Mouse (Mus musculus) liver, embryonic 13.5 days (tissue): Measurements from ENCODE around the gene Tlx3. TPM values are rescaled to one million over a fixed set of nuclear protein-coding genes. Genes with fewer than 3 reads are reported as not detected.

Source experiments
- ATAC-seq: fragments of 200-750 bp; cut with Nextera tagmentation; 2 replicates; pipeline ENCODE4 v1.8.0; 2017; ENCODE audit warnings: low read depth, mild to moderate bottlenecking, moderate number of reproducible peaks, moderate library complexity
- DNase-seq: peaks from one replicate; pipeline ENCODE4 v3.0.0; 2022
- H3K27ac ChIP-seq: fragments of 300-500 bp; sonication (generic); 2 replicates; pipeline ENCODE4 v1.5.1; 2015; ENCODE audit warnings: moderate library complexity, mild to moderate bottlenecking, inconsistent platforms
- H3K27me3 ChIP-seq: fragments of 300-500 bp; sonication (generic); 2 replicates; pipeline ENCODE4 v1.6.1; 2015; ENCODE audit warnings: mild to moderate bottlenecking, inconsistent platforms
- H3K36me3 ChIP-seq: fragments of 300-500 bp; sonication (generic); 2 replicates; pipeline ENCODE4 v1.6.1; 2015; ENCODE audit warnings: mild to moderate bottlenecking, inconsistent platforms
- H3K4me1 ChIP-seq: fragments of 300-500 bp; sonication (generic); replicated peaks from 2 replicates; pipeline ENCODE4 v1.6.1; 2015; ENCODE audit warnings: inconsistent platforms
- H3K4me2 ChIP-seq: fragments of 300-500 bp; sonication (generic); 2 replicates; pipeline ENCODE4 v1.6.1; 2015; ENCODE audit warnings: inconsistent platforms, mild to moderate bottlenecking, moderate library complexity
- H3K4me3 ChIP-seq: fragments of 300-500 bp; sonication (generic); replicated peaks from 2 replicates; pipeline ENCODE4 v1.5.1; 2015; ENCODE audit warnings: mild to moderate bottlenecking, inconsistent platforms
- H3K9ac ChIP-seq: fragments of 300-500 bp; sonication (generic); 2 replicates; pipeline ENCODE4 v1.6.1; 2015; ENCODE audit warnings: mild to moderate bottlenecking, inconsistent platforms
- H3K9me3 ChIP-seq: fragments of 300-500 bp; sonication (generic); replicated peaks from 2 replicates; pipeline ENCODE4 v1.6.1; 2016; ENCODE audit warnings: inconsistent platforms
- WGBS: fragments of 180-500 bp; shearing (Covaris S2); methylation state at CpG from one replicate; pipeline ENCODE4 v1.1.7; 2015; ENCODE audit not compliant: insufficient replicate concordance; 5-methylcytosine and 5-hydroxymethylcytosine counted together
- polyA plus RNA-seq: library from polyadenylated mRNA; unstranded; fragments of >200 nt; fragmentation: Nextera tagmentation; extraction: Ambion mirVana; gene quantifications from 2 replicates; pipeline ENCODE4 v1.2.1, GENCODE M21; 2015

Tlx3 gene
- polyA plus RNA-seq: not detected in 2 replicates

DNA sequence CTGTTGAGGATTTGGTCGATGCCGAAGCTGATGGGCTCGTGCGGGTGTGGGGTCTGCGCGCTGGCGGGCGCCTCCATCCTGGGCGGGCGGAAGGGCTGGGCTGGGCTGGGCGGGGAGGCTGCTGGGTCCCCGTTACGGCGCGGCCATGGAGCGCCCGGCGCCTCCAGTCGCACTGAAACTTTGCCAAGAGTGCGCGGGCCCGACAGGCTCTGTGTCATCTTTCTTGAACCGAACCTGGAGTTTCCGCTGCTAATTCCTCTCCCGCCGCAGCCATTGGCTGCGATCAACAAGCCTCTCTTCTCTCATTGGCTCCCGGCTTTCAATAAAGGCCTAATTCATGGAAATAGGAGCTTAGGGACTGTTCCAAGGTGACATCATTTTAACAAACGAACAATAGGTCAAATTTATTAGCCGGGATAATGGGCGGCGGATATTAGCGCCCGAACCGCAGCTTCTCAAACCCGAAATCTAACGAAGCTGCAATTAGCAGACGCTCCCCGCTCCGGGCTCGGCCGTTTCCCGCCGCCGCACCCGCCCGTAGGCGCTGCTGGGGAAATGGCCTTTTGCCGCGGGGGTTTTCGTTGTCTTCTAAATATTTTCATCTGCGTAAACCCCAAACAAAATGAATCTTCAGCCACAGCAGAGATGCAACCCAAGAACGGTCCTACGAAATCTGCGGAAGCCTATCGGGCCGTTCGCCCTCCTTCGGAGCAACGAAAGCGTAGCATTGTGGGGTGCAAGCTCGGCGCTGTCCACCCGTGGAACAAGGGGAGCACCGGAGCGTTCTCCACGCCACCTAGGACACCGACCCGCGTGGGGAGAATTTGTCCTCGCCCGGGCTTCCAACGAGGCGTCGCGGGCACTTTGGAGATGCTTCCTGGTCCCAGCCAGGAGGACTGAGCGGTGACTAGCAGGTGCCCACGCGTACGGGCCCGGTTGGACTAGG, at the start of gene Tlx3:
Gene Tlx3, minus strand, starts transcription at position 207 of the 946 bp plus-strand sequence.
- Histone ChIP-seq H3K4me1 (peaks cover 26% of the 10 kb centered on the region), H3K36me3 (no peaks in the 10 kb centered on the region), H3K27ac (no peak within 1 kb of the TSS), H3K9me3 (no peaks in the 10 kb centered on the region), H3K27me3 (peaks cover 100% of the 10 kb centered on the region), H3K4me2 (peak within 1 kb of the TSS; percentile 40), H3K9ac (no peak within 1 kb of the TSS), H3K4me3 (peak within 1 kb of the TSS; percentile 28)
- ATAC-seq (no peak), DNase-seq (no peak)
- 2% methylated on average over 81 of the region's 81 CpGs for WGBS

DNA sequence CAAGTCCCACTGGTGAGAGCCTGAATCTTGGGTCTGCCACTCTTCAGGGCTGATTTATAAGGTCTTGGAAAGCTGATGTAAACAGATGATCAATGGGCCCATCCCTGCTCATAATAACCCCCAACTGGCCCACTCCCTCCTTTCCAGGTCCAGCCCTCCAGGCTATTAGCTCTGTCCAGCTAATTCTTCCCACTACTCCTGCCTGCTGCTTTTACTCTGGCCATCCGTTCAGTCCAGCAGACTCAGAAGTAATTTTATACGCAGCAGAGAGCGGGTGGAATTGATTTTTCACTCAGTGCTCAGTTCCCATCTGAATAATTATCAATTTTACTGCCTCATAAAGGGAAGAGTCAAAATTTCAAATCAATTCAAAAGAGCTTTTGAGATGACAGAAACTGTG, 36.9 kb upstream of the Tlx3 start:
- WGBS: 74% methylated on average over 3 of the region's 3 CpGs
- no peak overlapping the region for H3K27ac ChIP-seq
- no peaks in the 10 kb centered on the region for H3K36me3 ChIP-seq
- no peaks in the 10 kb centered on the region for H3K9me3 ChIP-seq
- H3K4me3 ChIP-seq: no peak overlapping the region
- no peak overlapping the region for H3K4me2 ChIP-seq
- ATAC-seq (no peak), DNase-seq (no peak)
- H3K9ac ChIP-seq: no peak overlapping the region
- no peaks in the 10 kb centered on the region for H3K4me1 ChIP-seq
- H3K27me3 ChIP-seq: no peaks in the 10 kb centered on the region

DNA sequence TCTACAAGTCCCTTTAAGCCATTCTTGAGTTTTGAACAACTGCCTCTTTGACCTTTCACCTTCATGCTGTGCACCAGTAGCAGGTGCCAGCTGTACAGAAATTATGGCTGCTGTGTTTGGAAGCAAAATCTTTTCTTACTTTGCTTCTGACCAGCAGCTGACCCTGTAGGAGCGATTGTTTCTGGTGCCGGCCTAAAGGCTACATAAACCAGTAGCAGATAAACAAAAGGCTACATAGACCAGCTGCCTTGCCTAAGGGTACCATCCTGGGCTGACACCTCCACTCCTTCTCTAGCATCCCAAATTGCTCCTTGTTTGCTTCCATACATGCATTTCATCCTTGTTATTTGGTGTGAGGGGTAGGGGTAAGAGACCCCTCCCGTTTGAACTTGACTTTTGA, 30.7 kb upstream of the Tlx3 start:
- H3K4me2 ChIP-seq: no peak overlapping the region
- H3K27me3 ChIP-seq: no peaks in the 10 kb centered on the region
- no peak for ATAC-seq
- no peak overlapping the region for H3K9ac ChIP-seq
- no peak overlapping the region for H3K27ac ChIP-seq
- no peaks in the 10 kb centered on the region for H3K4me1 ChIP-seq
- no peak overlapping the region for H3K4me3 ChIP-seq
- no peaks in the 10 kb centered on the region for H3K9me3 ChIP-seq
- no peak for DNase-seq
- WGBS: 66% methylated on average over 3 of the region's 3 CpGs
- H3K36me3 ChIP-seq: no peaks in the 10 kb centered on the region

DNA sequence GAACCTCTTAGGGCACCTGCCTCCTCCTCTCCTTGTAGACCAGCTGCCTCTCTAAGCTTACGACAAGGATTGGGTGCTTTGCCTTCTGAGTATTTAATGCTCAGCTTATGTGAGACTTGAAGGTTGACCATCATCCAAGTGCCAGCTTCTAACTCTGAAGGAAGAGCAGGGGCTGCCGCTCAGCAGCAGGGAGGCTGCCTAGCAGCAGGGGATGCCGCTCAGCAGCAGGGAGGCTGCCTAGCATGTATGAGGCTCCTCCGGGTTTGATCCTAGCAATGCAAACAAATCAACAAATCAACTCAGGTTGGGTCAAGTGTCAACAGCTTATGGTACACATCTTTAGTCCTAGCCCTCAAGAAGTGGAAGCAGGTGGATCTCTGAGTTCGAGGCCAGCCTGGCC, 28.7 kb upstream of the Tlx3 start:
- DNase-seq (no peak), ATAC-seq (no peak)
- H3K4me1 ChIP-seq: no peaks in the 10 kb centered on the region
- no peaks in the 10 kb centered on the region for H3K36me3 ChIP-seq
- no peak overlapping the region for H3K9ac ChIP-seq
- no peak overlapping the region for H3K4me2 ChIP-seq
- H3K27me3 ChIP-seq: no peaks in the 10 kb centered on the region
- no peaks in the 10 kb centered on the region for H3K9me3 ChIP-seq
- WGBS: 74% methylated on average over 5 of the region's 5 CpGs
- no peak overlapping the region for H3K27ac ChIP-seq
- H3K4me3 ChIP-seq: no peak overlapping the region

DNA sequence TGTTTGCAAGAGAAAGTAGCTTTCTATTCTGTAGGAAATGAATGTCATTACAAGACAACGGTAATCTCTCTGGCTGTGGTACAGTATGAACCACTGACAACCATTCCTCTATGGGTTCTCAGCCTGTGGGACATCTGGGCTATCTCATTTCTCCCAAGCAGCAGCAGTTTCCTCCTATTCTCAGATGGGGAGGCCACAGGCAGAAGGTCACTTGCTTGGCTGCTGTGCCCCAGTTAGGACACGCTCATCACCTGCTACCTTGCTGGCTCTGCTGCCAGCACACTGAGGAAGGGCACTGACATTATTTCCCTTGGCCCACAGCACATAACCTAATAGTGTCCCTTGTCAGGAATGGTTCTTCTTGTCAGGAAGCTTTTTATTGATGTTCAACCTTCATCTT, 24.8 kb upstream of the Tlx3 start:
- WGBS: 43% methylated on average over 2 of the region's 2 CpGs
- Histone ChIP-seq H3K27me3 (no peaks in the 10 kb centered on the region), H3K9me3 (no peaks in the 10 kb centered on the region), H3K36me3 (no peaks in the 10 kb centered on the region), H3K4me1 (no peaks in the 10 kb centered on the region), H3K4me3 (no peak overlapping the region), H3K27ac (no peak overlapping the region), H3K4me2 (no peak overlapping the region), H3K9ac (no peak overlapping the region)
- no peak for ATAC-seq
- no peak for DNase-seq

DNA sequence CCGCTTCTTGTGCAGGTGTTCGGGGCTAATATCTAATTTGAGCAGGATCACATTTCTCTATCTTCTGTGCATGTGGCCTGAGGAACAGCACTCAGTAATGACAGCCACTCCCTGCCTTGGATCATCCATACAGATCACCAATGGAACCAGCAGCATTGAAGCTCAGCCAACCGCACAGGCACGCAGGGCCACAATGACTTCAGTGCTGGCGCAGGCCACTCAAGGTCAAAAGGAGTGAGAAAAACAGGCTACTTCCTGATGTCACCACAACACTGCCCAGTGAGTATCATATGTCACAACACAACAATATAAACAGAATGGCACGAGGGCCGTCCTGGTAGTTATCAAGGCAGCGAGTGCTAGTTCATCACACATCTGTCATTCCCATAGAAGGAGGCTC, 23.1 kb upstream of the Tlx3 start:
- no peak overlapping the region for H3K27ac ChIP-seq
- no peaks in the 10 kb centered on the region for H3K9me3 ChIP-seq
- no peak overlapping the region for H3K4me3 ChIP-seq
- DNase-seq (no peak), ATAC-seq (no peak)
- 71% methylated on average over 8 of the region's 8 CpGs for WGBS
- no peaks in the 10 kb centered on the region for H3K27me3 ChIP-seq
- no peak overlapping the region for H3K4me2 ChIP-seq
- no peak overlapping the region for H3K9ac ChIP-seq
- H3K4me1 ChIP-seq: peaks cover 3% of the 10 kb centered on the region; the same call in 1 of the 2 replicates
- H3K36me3 ChIP-seq: no peaks in the 10 kb centered on the region

DNA sequence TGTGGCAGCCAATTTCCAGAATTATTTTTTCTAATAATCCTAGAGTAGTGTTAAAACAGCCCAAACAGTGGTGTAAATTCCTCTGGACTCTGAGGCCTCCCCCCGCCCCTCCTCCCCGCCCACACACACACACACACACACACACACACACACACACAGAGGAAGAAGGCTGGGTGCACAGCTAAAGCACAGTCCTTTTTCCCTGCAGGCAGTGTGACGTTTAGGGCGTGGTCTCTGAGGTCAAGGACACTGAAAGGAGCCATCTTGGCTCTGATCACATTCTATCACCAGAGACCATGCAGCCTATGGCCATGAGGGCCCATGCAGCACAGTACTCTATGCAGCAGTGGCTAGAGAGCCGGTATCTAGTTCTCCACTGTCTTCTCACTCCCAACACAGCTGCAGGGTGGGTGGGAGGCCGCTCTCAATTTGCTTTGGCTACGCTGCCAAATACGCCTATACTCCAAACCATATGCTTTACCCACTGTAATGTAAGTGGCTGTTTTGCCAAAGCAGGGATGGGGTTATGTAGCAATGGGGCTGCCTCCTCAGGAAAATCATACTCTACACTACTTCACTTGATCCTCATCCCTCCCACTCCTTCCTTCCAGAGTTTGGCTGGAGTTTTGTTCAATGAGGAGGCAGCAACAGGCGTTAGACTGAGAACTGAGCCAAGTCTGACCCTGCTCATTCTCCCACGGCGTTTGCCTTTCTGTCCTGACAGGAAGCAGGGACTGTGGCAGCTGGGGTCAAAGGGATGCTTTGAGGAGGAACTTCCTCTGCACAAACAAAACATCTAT, 18.4 kb upstream of the Tlx3 start:
- Histone ChIP-seq H3K27ac (no peak overlapping the region), H3K9ac (no peak overlapping the region), H3K4me1 (peaks cover 3% of the 10 kb centered on the region; the same call in 1 of the 2 replicates), H3K4me3 (no peak overlapping the region), H3K9me3 (no peaks in the 10 kb centered on the region), H3K36me3 (no peaks in the 10 kb centered on the region), H3K4me2 (no peak overlapping the region), H3K27me3 (no peaks in the 10 kb centered on the region)
- ATAC-seq (no peak), DNase-seq (no peak)
- WGBS: 58% methylated on average over 11 of the region's 11 CpGs

DNA sequence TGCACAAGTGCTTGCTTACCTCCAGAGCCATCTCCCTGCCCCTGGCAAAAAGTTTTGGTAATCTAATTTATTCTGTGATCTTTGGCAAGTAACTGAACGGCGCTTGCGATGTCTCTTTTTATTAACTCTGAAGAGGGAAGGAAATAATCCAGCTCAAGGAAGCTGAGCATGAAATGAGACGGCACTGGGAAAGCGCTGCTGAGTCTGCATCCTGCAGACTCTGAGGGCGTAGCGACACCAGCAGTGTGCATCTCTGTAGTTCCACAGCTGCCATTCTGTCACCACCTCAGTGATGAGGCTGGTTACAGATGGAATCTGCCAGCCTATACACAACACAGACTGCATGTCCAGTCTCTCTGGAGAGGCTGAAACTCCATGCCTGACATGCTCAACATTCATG, 17.4 kb upstream of the Tlx3 start:
- no peak overlapping the region for H3K9ac ChIP-seq
- no peak overlapping the region for H3K27ac ChIP-seq
- WGBS: 78% methylated on average over 7 of the region's 7 CpGs
- H3K4me3 ChIP-seq: no peak overlapping the region
- H3K4me2 ChIP-seq: no peak overlapping the region
- ATAC-seq: no peak
- no peaks in the 10 kb centered on the region for H3K36me3 ChIP-seq
- no peak for DNase-seq
- peaks cover 3% of the 10 kb centered on the region; the same call in 1 of the 2 replicates for H3K4me1 ChIP-seq
- no peaks in the 10 kb centered on the region for H3K9me3 ChIP-seq
- H3K27me3 ChIP-seq: no peaks in the 10 kb centered on the region

DNA sequence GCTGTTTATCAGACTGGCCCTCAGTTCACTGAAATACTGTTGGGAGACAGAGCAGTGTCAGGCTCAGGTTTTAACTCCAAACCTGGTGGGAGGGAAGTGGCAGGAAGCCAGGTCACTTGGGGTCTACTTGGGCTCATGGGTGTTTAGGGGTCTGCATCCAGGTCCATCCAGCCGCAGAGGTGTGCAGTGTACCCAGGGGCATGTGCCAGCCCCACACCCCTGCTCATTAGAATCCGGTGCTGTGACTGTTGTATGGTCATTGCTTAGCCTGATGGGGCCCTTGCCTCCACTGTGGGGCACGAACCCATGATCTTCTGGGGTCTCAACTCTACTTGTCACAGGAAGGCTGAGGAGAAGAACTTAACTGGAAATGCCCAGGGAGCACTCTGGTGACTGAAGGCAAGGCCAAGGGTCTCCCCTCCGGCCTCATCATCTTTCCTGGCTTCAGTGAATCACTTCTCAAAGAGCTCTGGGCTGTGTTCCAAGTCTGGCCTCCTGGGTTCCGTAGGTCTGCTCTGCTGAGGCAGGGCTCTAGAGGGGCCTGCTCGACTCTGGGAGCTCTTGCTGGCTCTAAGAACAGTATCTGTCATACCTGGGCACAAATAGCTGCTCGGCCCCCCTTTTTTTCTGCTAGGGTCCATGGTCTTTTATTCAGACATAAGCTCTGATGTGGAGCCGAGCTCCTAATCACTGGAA, 14.1 kb upstream of the Tlx3 start:
- H3K4me2 ChIP-seq: no peak overlapping the region
- no peaks in the 10 kb centered on the region for H3K36me3 ChIP-seq
- H3K27me3 ChIP-seq: no peaks in the 10 kb centered on the region
- H3K4me1 ChIP-seq: peaks cover 3% of the 10 kb centered on the region; the same call in 1 of the 2 replicates
- no peaks in the 10 kb centered on the region for H3K9me3 ChIP-seq
- H3K27ac ChIP-seq: no peak overlapping the region
- H3K9ac ChIP-seq: no peak overlapping the region
- ATAC-seq: no peak
- 56% methylated on average over 8 of the region's 8 CpGs for WGBS
- H3K4me3 ChIP-seq: no peak overlapping the region
- no peak for DNase-seq

DNA sequence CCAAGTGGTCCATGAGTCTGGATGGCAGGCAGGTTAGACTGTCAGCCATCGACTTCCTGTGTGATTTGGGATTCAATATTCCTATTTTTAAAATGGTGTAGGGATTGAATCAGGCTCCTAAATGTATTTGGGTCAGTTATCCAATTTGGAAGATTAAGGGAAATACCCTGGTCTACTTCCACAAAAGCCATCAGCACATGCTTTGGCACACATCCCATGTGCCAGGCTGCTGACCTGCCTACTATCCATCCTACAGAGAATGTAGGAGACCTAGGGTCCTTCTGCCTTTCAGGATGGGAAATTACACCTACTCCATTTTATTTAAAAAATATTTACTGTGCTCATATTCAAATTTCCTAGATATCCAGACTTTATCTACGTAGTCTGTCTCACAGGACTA, 4.0 kb upstream of the Tlx3 start:
- no peak overlapping the region for H3K4me2 ChIP-seq
- ATAC-seq (no peak), DNase-seq (no peak)
- H3K9ac ChIP-seq: no peak overlapping the region
- no peak overlapping the region for H3K4me3 ChIP-seq
- H3K36me3 ChIP-seq: no peaks in the 10 kb centered on the region
- WGBS: 48% methylated on average over 2 of the region's 2 CpGs
- peaks cover 69% of the 10 kb centered on the region for H3K27me3 ChIP-seq
- H3K27ac ChIP-seq: no peak overlapping the region
- peaks cover 12% of the 10 kb centered on the region for H3K4me1 ChIP-seq
- no peaks in the 10 kb centered on the region for H3K9me3 ChIP-seq

DNA sequence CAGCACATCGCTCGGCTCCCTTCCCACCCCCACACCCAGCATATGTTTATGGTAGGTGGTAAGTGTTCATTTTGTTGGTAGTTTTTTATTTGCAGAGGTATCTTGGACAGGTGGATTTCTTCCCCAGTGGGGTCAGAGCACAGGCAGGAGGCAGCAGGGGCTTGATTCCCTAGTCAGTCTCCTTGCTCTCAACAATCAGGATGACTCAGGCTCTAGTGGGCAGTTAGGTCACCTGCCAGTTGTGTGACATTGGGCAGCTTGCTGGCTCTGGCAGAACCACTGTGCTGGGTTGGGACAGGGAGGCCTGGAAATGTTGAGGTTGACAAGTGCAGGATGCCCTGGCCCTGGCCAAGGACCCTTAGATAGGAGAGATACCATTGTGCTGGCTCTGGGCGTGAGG, 1.6 kb upstream of the Tlx3 start:
- H3K4me3 ChIP-seq: no peak overlapping the region
- ATAC-seq (no peak), DNase-seq (no peak)
- no peaks in the 10 kb centered on the region for H3K36me3 ChIP-seq
- H3K9me3 ChIP-seq: no peaks in the 10 kb centered on the region
- H3K4me1 ChIP-seq: peaks cover 26% of the 10 kb centered on the region
- no peak overlapping the region for H3K4me2 ChIP-seq
- no peak overlapping the region for H3K27ac ChIP-seq
- H3K9ac ChIP-seq: no peak overlapping the region
- H3K27me3 ChIP-seq: peaks cover 94% of the 10 kb centered on the region
- 8% methylated on average over 3 of the region's 3 CpGs for WGBS
